Comparison of ENCODE assay signal across 7 mouse cellular contexts in the genomic region with DNA sequence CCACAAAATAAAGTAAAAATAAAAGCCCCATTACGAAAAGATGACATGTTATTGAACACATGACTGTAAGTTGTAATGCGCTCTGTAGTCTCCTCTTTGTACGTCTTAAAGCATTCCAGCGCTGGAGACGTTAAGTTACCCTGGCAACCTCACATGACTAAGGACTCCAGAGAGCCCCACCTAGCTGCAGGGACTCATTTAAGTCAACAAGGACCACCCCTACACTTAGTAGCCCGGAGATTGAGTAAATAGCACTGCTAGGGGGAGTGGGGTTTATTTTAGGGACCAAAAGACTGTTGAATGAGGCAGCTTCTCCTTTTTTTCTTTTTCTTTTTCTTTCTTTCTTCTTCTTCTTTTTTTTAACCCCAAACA.
DNase-seq lines count a peak whose midpoint lies in the region; ATAC-seq and TF ChIP-seq lines count a peak whose summit lies in the region.

No protein-coding gene starts in this region.

- H3K9ac ChIP-seq in forebrain, embryonic 14.5 days (ENCODE audit: low read length): no peak overlapping the region
- H3K9ac ChIP-seq in intestine, embryonic 16.5 days (ENCODE audit: low read depth, low read length): peak overlapping the region; percentile 52; the same call in 1 of the 2 replicates
- H3K9ac ChIP-seq in midbrain, embryonic 13.5 days (replicated peaks): peak overlapping the region; percentile 39; the same call in 1 of the 2 replicates

- H3ac ChIP-seq in C2C12 (ENCODE audit: control insufficient read depth, insufficient read length, low read depth): peak overlapping the region; percentile 13

- peaks cover 4% of the 10 kb centered on the region for H3K79me3 ChIP-seq in C2C12 (ENCODE audit: low read depth)

- no peaks in the 10 kb centered on the region for H3K27me3 ChIP-seq in C2C12 (ENCODE audit: control insufficient read depth, insufficient read depth, insufficient read length)
- no peaks in the 10 kb centered on the region for H3K27me3 ChIP-seq in forebrain, embryonic 14.5 days (replicated peaks; ENCODE audit: control insufficient read depth, insufficient read depth, low read length)
- H3K27me3 ChIP-seq in intestine, embryonic 16.5 days (replicated peaks; ENCODE audit: control insufficient read depth, insufficient read depth, low read length): no peaks in the 10 kb centered on the region
- H3K27me3 ChIP-seq in midbrain, embryonic 13.5 days: peaks cover 15% of the 10 kb centered on the region

- no peak overlapping the region for H3K27ac ChIP-seq in forebrain, embryonic 14.5 days (ENCODE audit: low read depth, low read length)
- peak overlapping the region; percentile 67 for H3K27ac ChIP-seq in intestine, embryonic 16.5 days (ENCODE audit: low read length)
- no peak overlapping the region for H3K27ac ChIP-seq in midbrain, embryonic 13.5 days

- no peak for TF ChIP-seq CTCF in C2C12 (IDR thresholded peaks at IDR 0.05; ENCODE audit: control insufficient read depth, insufficient read depth, insufficient read length)

- peak; percentile 87 for DNase-seq in ES-CJ7 (ENCODE audit: low read depth, low spot score)
- peak; percentile 83 for DNase-seq in forebrain, embryonic 14.5 days (ENCODE audit: low spot score)
- no peak for DNase-seq in cerebellum, adult 9-11 months
- DNase-seq in urinary bladder, adult 2 months (ENCODE audit: low spot score): no peak

- peak overlapping the region; percentile 16 for H3K4me3 ChIP-seq in C2C12 (ENCODE audit: insufficient read depth, poor library complexity, severe bottlenecking)
- H3K4me3 ChIP-seq in forebrain, embryonic 14.5 days (ENCODE audit: low read depth, low read length): no peak overlapping the region
- peak overlapping the region; percentile 20 for H3K4me3 ChIP-seq in intestine, embryonic 16.5 days (ENCODE audit: low read length)
- H3K4me3 ChIP-seq in midbrain, embryonic 13.5 days (replicated peaks): peak overlapping the region; percentile 16; the same call in 1 of the 2 replicates

- ATAC-seq in forebrain, embryonic 14.5 days: 0 out of 2 replicates have a peak, but pooled peaks have one; percentile 25
- peak; percentile 52; the same call in 1 of the 2 replicates for ATAC-seq in intestine, embryonic 16.5 days
- no peak for ATAC-seq in midbrain, embryonic 13.5 days

- peaks cover 35% of the 10 kb centered on the region for H3K4me1 ChIP-seq in forebrain, embryonic 14.5 days (ENCODE audit: control insufficient read depth, insufficient read depth, low read length)
- H3K4me1 ChIP-seq in intestine, embryonic 16.5 days (ENCODE audit: control insufficient read depth, insufficient read depth, low read length): peaks cover 30% of the 10 kb centered on the region
- H3K4me1 ChIP-seq in midbrain, embryonic 13.5 days (replicated peaks): peaks cover 51% of the 10 kb centered on the region

- peaks cover 20% of the 10 kb centered on the region for H3K79me2 ChIP-seq in C2C12 (ENCODE audit: control insufficient read depth, insufficient read depth)

- under 1% methylated on average over 6 of the region's 6 CpGs for WGBS in forebrain, embryonic 14.5 days
- 6% methylated on average over 6 of the region's 6 CpGs for WGBS in intestine, embryonic 16.5 days
- 0% methylated on average over 6 of the region's 6 CpGs for WGBS in midbrain, embryonic 13.5 days

- no peaks in the 10 kb centered on the region for H3K9me3 ChIP-seq in forebrain, embryonic 14.5 days (replicated peaks; ENCODE audit: control insufficient read depth, low read length)
- no peaks in the 10 kb centered on the region for H3K9me3 ChIP-seq in intestine, embryonic 16.5 days (ENCODE audit: control insufficient read depth, low read length)
- H3K9me3 ChIP-seq in midbrain, embryonic 13.5 days: no peaks in the 10 kb centered on the region

- H3K36me3 ChIP-seq in C2C12 (ENCODE audit: control insufficient read depth, insufficient read depth): no peaks in the 10 kb centered on the region
- H3K36me3 ChIP-seq in forebrain, embryonic 14.5 days (ENCODE audit: control insufficient read depth, insufficient read depth, low read length): no peaks in the 10 kb centered on the region
- H3K36me3 ChIP-seq in intestine, embryonic 16.5 days (ENCODE audit: control insufficient read depth, insufficient read depth, low read length): no peaks in the 10 kb centered on the region
- no peaks in the 10 kb centered on the region for H3K36me3 ChIP-seq in midbrain, embryonic 13.5 days

- H3K4me2 ChIP-seq in forebrain, embryonic 14.5 days (ENCODE audit: low read length): peak overlapping the region; percentile 24; the same call in 1 of the 2 replicates
- H3K4me2 ChIP-seq in intestine, embryonic 16.5 days (ENCODE audit: low read depth, low read length): peak overlapping the region; percentile 49
- H3K4me2 ChIP-seq in midbrain, embryonic 13.5 days (replicated peaks): peak overlapping the region; percentile 29

TF ChIP-seq in C2C12, 6 proteins besides CTCF, POLR2A, EP300 and RAD21:
- TF ChIP-seq MAX (IDR thresholded peaks at IDR 0.05) (no peak), USF1 (IDR thresholded peaks at IDR 0.05; ENCODE audit: low read depth) (peak; percentile 82)
TF ChIP-seq in C2C12: peak in this region for 1.

Comparison
In these comparisons a context has a peak if more than half of its experiments do, and no peak if none do; other contexts are left out.
1. DNase-seq: peak in ES-CJ7 (single experiment) and forebrain, embryonic 14.5 days (single experiment); none in cerebellum, adult 9-11 months (single experiment) and urinary bladder, adult 2 months (single experiment).
2. Peak in every context shown above with its lines, with median percentiles within 50 percentile points of each other: H3K4me2 ChIP-seq.